Mouse (Mus musculus): ENCODE results near the gene Dennd2c.
A peak's percentile ranks its signal among the peaks of the same experiment; 100 is the strongest.

Dennd2c gene

GRCm38 (mm10) chr3:103213537-103213936 is 111.1 kb downstream of the Dennd2c start:
- no peak for DNase-seq (ENCODE audit: low read depth, low spot score)

GRCm38 (mm10) chr3:103214593-103215285 is 112.3 kb downstream of the Dennd2c start:
- peak; percentile 78 for DNase-seq (ENCODE audit: low read depth, low spot score)

- peak; percentile 80 for DNase-seq (ENCODE audit: low read depth, low spot score)
These were observed 113.0 kb downstream of the Dennd2c start for GRCm38 (mm10) chr3:103215399-103215798.
